8 mouse cellular contexts compared by ENCODE assay signal in the genomic region with DNA sequence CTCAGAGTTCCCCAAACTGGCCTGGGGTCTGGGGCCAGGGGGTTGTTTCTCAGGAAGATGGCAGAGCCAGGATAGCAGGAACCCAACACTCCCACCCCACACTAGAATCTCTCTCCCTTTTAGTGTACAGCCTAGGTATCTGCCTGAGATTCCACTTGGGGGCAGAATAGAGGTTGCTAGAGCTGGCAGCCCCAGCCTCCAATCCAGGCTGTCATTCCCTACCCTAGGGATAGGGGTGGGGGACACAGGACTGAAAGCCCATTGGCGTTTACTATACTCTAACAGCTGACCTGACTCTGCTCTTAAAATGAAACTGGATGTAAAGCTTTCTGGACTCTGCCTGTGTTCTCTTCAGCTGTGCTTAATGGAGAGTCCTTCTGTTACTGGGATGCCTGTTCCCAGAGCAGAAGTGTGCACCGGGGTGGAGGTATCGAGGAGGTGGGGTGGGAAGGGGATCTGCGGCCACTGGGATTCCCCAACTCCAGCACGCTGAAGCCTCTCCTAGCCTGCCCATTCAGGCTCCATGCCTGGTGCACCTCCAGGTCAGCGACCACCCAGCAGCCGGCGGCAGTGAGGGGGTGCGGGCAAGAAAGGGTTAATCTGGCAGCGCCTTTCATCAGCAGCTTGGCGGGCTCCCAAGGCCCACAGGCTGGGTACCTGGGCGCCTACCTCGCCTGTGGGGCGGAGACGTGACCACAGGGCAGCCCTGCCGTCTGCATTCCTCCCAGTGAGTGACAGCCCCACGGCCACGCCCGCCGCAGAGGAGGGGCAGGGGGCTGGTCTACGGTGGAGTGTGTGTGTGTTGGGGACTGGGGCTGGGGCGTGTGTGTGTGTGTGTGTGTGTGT. TPM values are rescaled to one million over a fixed set of nuclear protein-coding genes. Genes with fewer than 3 reads are reported as not detected.
DNase-seq lines count a peak whose midpoint lies in the region; ATAC-seq lines count a peak whose summit lies in the region.

No protein-coding gene starts in this region.

- peak overlapping the region; percentile 61 for H3K4me2 ChIP-seq in limb, embryonic 12.5 days
- H3K4me2 ChIP-seq in midbrain, embryonic 13.5 days (replicated peaks) = peak overlapping the region; percentile 53

- H3K4me1 ChIP-seq in limb, embryonic 12.5 days (replicated peaks) = peaks cover 49% of the 10 kb centered on the region
- H3K4me1 ChIP-seq in midbrain, embryonic 13.5 days (replicated peaks) = peaks cover 21% of the 10 kb centered on the region

- peak; percentile 69 to 82; a peak in 3 of 4 replicates for ATAC-seq in hematopoietic stem cell, adult 5-6 weeks (replicated peaks in 1 of 2; ENCODE audit: insufficient read depth in 1 of 2, low FRiP score in 2 of 2, low TSS enrichment in 1 of 2, low read depth in 1 of 2, poor library complexity in 2 of 2, severe bottlenecking in 2 of 2)
- ATAC-seq in limb, embryonic 12.5 days (ENCODE audit: insufficient number of reproducible peaks, insufficient read depth, low FRiP score, low TSS enrichment, low read depth) = peak; percentile 87
- peak; percentile 87 for ATAC-seq in midbrain, embryonic 13.5 days

- H3K27ac ChIP-seq in limb, embryonic 12.5 days = peak overlapping the region; percentile 84
- H3K27ac ChIP-seq in midbrain, embryonic 13.5 days = no peak overlapping the region

- DNase-seq in adrenal gland, postnatal 36 days = peak; percentile 18 to 44
- DNase-seq in adrenal gland, adult 2 months = no peak
- peak; percentile 66 for DNase-seq in R1 (ENCODE audit: low read depth, low spot score)
- no peak for DNase-seq in T-cell, adult 2 months (ENCODE audit: low spot score)
- DNase-seq in right cerebral cortex, postnatal 4 days = no peak

- no peaks in the 10 kb centered on the region for H3K36me3 ChIP-seq in limb, embryonic 12.5 days
- H3K36me3 ChIP-seq in midbrain, embryonic 13.5 days = no peaks in the 10 kb centered on the region

- peak overlapping the region; percentile 35 for H3K4me3 ChIP-seq in limb, embryonic 12.5 days (replicated peaks)
- peak overlapping the region; percentile 23 for H3K4me3 ChIP-seq in midbrain, embryonic 13.5 days (replicated peaks)

- peaks cover 22% of the 10 kb centered on the region for H3K27me3 ChIP-seq in limb, embryonic 12.5 days
- peaks cover 14% of the 10 kb centered on the region; the same call in 1 of the 2 replicates for H3K27me3 ChIP-seq in midbrain, embryonic 13.5 days

- H3K9me3 ChIP-seq in limb, embryonic 12.5 days = no peaks in the 10 kb centered on the region
- no peaks in the 10 kb centered on the region for H3K9me3 ChIP-seq in midbrain, embryonic 13.5 days

- H3K9ac ChIP-seq in limb, embryonic 12.5 days (replicated peaks) = peak overlapping the region; percentile 34; the same call in 1 of the 2 replicates
- 0 out of 2 replicates have a peak overlapping the region, but pooled peaks have one; percentile 41 for H3K9ac ChIP-seq in midbrain, embryonic 13.5 days (replicated peaks)

- 3% methylated on average over 22 of the region's 22 CpGs for WGBS in limb, embryonic 12.5 days
- WGBS in midbrain, embryonic 13.5 days = 4% methylated on average over 21 of the region's 22 CpGs

RNA-seq across cellular contexts. Expression of a gene that starts 50.9 kb away (rescaled TPM):
- not detected for total RNA-seq in adrenal gland, postnatal 36 days (2021)
- not detected for total RNA-seq in adrenal gland, adult 2 months (2021)
- not detected in 2 replicates for polyA plus RNA-seq in adrenal gland, adult 2 months (2012; rRNA removed)
- total RNA-seq in hematopoietic stem cell, adult 5-6 weeks (2017) = 0.56 TPM in 1 of 2 replicates, not detected in the other
- not detected in 2 replicates for polyA plus RNA-seq in limb, embryonic 12.5 days (2016; fragmentation: Nextera tagmentation; extraction: Ambion mirVana)
- polyA plus RNA-seq in midbrain, embryonic 13.5 days (2015; fragmentation: Nextera tagmentation; extraction: Ambion mirVana) = not detected in 2 replicates

Comparison
In these comparisons a context has a peak if more than half of its experiments do, and no peak if none do; other contexts are left out.
1. DNase-seq: peak in adrenal gland, postnatal 36 days (2 of 2) and R1 (single experiment); none in adrenal gland, adult 2 months (single experiment), T-cell, adult 2 months (single experiment) and right cerebral cortex, postnatal 4 days (single experiment).
2. Peak in every context shown above with its lines, with median percentiles within 50 percentile points of each other: ATAC-seq.